Mouse (Mus musculus) right cerebral cortex, postnatal 14 days (tissue): ENCODE measurements around the gene Efna2.

Source experiments
- DNase-seq: peaks from one replicate; pipeline ENCODE4 v3.0.0; 2022

The Efna2 gene

GRCm38 (mm10) chr10:80169651-80170050, 9.6 kb upstream of the Efna2 start:
- DNase-seq, result no peak

DNA sequence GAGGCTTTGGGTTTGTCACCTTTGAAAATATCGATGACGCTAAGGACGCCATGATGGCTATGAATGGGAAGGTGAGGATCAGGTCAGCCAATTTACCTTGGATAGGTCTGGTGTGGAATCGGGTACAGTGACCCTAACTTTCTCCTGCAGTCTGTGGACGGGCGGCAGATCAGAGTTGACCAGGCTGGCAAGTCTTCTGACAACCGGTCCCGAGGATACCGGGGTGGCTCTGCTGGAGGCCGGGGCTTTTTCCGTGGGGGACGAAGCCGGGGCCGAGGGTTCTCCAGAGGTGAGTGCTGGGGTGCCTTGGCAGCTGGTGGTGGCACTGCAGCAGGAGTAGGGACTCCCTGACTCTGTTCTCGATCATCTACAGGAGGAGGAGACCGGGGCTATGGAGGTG, 9.2 kb upstream of the Efna2 start:
- peak; percentile 18 for DNase-seq

DNA sequence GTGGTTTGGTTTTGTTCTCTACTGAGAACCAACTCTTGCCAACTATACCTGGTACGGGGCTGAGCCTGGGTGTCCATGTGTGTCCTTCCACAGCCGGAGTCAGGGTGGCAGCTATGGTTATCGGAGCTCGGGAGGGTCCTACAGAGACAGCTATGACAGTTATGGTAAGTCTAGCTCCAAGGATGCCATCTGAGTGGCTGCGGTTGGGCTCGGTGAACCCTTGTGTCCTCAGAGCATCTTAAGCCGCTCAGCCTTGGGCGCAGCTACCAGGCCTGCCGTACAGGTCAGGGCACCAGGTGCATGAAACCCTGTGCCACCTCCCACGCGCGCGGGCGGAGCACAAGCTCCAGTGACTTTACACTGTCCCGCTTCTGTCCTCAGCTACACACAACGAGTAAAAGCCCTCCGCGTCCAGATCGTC, 8.7 kb upstream of the Efna2 start:
- peak; percentile 23 for DNase-seq

DNA sequence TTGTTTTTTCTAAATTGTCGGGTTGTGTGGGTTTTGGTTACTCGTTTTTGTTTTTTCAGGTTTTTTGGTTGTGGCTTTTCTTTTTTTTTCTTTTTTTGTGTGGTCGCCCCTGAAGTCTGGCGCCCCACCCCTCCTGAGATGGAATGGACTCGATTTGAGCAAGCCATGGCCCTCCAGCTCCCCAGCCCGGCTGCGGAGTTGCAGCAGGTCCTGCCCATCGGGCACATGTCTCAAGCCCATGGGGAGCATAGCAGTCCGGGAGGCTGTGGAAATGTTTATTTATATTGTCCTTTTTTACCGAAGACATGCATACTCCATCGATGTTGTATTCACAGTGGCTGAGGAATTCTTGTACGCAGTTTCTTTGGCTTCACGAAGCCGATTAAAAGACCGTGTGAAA, 8.0 kb upstream of the Efna2 start:
- no peak for DNase-seq

- peak; percentile 16 for DNase-seq
Measured at GRCm38 (mm10) chr10:80171760-80172526, 7.3 kb upstream of the Efna2 start.

GRCm38 (mm10) chr10:80172527-80173292, 6.6 kb upstream of the Efna2 start, which contains the start of gene 1600002K03Rik:
1600002K03Rik (plus strand) TSS chr10:80172944.
- peak; percentile 84 for DNase-seq

DNA sequence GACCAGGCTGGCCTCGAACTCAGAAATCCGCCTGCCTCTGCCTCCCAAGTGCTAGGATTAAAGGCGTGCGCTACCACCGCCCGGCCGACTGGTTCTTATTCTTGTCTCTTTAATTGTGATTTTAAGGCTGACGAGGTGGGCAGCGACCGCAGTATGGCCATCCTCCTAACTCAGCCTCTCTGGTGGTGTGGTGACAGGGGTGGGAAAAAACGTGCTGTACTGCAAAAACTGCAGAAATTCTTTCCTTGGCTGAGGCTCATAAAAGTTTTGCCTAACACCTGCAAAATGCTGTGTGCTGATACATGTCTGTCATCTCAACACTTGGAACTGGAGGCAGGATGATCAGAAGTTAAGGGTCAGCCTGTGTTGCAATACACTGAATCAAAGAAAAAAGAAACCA, 5.9 kb upstream of the Efna2 start:
- DNase-seq, result peak; percentile 23

DNA sequence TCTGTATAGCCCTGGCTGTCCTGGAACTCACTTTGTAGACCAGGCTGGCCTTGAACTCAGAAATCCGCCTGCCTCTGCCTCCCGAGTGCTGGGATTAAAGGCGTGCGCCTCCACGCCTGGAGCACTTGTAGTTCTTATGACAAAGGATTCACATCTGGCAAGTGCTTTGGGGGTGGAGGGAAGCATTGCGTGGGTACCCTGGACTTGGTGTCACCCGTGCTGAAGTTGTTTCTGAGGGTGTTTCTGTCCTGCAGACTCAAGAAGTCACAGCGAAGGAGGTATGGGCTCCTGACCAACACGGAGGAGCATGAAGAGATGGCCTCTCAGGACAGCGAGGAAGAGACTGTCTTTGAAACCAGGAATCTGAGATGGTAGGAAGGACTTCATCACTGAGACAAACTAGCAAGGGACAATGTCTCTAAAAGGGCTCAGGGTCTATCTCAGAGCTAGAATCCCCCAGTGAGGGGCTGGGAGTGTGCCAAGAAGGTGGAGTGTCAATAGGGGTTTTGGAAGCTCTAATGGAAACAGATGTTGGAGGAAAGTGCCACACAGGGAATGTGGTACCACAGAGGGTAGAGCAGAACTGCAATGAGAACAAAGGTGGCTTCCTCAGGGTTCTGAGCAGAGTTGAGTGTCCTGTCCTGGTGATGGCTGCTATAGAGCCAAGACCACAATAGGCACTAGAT, 5.2 kb upstream of the Efna2 start:
- DNase-seq, result no peak

- peak; percentile 40 for DNase-seq
Measured at GRCm38 (mm10) chr10:80174705-80175104, 4.6 kb upstream of the Efna2 start.

- peak; percentile 24 for DNase-seq
Measured at GRCm38 (mm10) chr10:80175536-80176269, 3.6 kb upstream of the Efna2 start.

DNA sequence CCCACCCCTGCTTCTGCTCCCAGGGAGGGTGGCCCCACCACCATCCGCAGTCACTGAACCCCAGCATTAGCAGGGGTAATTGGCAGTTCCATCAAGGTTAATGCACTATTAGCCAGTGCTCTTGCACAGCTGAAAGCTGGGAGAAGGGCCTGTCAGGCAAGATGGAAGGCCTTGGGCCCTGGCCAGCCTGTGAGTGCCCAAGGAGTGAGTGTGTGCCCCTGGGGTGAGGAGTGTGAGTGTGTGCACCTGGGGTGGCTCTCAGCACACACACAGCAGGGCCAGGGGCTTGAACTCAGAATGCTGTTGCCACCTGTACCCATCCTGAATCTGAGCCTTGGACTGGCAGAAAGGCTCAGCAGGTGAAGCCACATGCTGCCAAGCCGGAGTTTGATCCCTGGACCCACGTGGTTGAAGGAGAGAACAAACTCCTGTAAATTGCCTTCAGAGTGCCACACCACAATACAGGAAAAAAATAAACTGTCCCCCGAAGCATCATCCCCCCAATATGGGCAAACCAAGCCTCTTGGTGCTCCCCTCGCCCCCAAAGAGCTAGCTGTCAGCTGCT, 2.9 kb upstream of the Efna2 start:
- no peak for DNase-seq

DNA sequence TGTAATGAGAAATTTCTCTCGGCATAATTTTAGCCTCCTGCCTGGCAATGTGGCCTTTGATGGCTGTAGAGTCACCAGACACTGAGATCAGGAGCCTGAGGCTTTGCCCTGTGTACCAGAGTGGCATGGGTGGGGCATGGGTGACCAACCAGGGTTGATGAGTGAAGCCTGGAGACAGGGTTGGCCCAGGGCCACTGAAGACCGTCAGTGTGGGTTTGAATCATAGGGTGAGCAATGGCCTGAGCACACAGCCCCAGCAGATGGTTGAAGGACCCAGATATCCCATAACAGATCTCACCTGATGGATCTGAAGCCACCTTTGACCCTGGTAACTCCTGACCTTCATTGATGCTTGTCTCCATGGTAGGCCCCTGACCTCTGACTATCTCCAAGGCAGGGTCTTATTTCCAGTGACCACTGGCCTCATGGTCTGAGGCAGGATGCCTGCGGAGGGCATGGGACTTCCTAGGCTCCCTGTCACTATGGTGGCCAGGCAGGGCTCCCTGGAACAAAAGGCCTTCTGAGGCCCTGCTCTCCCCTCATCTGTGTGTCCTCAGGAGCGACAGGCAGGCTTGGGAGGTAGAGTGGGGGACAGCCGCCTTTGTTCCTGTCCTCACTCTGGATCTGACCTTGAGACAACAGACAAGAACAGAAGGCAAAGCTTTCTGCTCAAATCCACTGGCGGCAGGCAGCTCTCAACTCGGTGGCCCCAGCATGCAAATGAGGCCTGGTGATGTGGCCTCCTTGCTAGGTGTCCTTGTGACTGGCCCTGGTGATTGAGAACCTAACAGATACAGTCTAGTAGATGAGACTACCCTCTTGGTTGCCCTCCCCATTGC, 1.6 kb upstream of the Efna2 start:
- DNase-seq, result no peak

DNA sequence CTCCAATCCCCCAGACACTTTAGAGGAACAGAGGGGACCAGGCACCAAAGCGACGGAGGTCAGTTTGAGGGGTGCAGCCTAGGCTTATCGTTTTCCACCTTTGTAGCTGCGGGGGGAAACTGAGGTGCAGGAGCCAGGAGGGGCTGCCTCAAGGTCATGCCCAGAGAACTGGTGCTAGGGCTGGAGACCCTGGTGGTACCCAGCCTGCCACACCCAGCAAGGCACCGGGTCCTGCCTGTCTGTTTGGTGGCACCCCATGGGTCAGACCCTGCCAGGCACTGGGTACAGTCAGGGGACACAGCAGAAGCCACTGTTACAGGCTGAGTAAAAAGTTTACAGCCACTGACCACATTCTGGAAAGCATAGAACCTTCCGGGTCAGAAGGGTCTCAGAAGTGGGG, 1.0 kb downstream of the Efna2 start:
- DNase-seq, result no peak

GRCm38 (mm10) chr10:80180823-80181222, 1.5 kb downstream of the Efna2 start:
- DNase-seq, result no peak

- DNase-seq, result no peak
Measured at GRCm38 (mm10) chr10:80182547-80182946, 3.3 kb downstream of the Efna2 start.

- DNase-seq, result no peak
Measured at GRCm38 (mm10) chr10:80186649-80187048, 7.4 kb downstream of the Efna2 start.

DNA sequence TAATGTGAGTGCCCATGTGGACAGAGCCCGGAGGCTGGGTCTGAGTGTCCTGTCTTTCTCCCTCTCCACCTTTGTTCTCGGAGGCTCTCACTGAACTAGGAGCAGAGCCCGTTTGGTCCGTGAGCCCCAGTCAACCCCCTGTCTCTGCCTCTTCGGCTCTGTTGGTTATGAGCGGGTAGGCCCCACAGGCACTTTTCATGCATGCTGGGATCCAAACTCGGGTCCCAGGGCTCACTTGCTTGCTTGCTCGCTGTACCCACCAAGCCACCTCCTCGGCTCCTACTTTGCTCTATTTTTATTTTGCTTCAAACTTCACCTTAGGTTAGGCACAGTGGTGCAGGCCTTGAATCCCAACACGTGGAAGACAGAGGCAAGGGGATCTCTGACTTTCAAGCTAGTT, 8.5 kb downstream of the Efna2 start:
- no peak for DNase-seq

- no peak for DNase-seq
Measured at GRCm38 (mm10) chr10:80188453-80189024, 9.3 kb downstream of the Efna2 start.

DNA sequence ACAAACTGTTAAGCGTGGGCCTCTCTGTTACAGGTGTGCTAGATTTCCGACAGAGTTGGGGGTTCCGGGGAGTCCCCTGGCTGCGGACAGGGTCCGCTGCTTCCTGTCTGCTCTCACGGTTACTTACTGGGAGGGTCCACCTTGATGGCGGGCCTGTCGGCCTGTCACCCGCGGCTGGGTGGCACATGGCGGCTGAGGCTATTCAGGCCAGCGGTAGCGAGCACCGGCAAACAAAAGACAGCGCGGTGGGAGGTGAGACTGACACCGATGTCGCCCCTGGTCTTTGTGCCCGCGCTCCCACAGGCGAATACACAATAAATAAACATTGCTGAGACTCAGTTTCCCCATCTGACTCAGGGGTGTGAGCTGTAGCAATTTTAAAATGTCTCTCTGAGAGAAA, 10.7 kb downstream of the Efna2 start:
- DNase-seq, result no peak

DNA sequence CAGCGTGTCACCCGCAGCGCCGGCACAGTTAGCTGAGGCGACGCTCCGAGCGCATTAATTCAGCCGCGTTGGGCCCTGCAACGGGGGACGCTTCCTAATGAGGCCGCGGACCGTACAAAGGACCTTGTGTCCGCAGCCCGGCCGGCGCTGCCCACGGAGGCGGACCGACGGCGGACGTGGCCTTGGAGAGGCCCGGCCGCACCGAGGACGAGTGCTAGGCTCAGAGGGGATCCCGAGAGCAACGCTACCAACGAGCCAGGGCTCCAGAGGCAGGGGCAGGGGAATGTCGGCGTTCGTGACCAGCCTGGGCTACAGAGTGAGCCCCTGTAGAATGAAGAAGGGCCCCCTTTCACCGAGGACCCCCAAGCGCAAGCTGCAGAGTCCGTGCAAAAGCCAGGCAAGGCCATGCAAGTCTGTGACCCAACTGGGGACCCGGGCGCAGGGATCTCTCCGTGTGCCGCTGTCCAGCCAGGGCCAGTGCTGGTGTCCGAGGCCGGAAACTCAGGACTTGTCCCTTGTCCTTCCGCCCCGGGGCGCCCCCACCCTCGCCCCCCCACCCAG, 11.3 kb downstream of the Efna2 start:
- peak; percentile 62 for DNase-seq

- DNase-seq, result peak; percentile 2
Measured at GRCm38 (mm10) chr10:80193976-80194375, 14.7 kb downstream of the Efna2 start.
